Mouse (Mus musculus) inflammation-experienced regulatory T-cells, adult 6 months (primary cell): ENCODE measurements around the gene Kmt5a. TPM values are rescaled to one million over a fixed set of nuclear protein-coding genes. Genes with fewer than 3 reads are reported as not detected.

Source experiments
- ATAC-seq: one replicate; pipeline ENCODE4 v1.8.0; 2017
- polyA plus RNA-seq, 3 experiments: library from polyadenylated mRNA; unstranded; fragments of 100-300 nt; shearing (Covaris generic); gene quantifications; one replicate each; pipeline ENCODE4 v1.2.1; 2017

The Kmt5a gene
- 10 to 100 TPM; 19.3 to 33.6 (median 23.2) TPM for polyA plus RNA-seq

- peak; percentile 98 for ATAC-seq
Observed at GRCm38 (mm10) chr5:124439447-124440093, at the start of gene Kmt5a. Gene Kmt5a, plus strand, starts transcription at chr5:124439930.

DNA sequence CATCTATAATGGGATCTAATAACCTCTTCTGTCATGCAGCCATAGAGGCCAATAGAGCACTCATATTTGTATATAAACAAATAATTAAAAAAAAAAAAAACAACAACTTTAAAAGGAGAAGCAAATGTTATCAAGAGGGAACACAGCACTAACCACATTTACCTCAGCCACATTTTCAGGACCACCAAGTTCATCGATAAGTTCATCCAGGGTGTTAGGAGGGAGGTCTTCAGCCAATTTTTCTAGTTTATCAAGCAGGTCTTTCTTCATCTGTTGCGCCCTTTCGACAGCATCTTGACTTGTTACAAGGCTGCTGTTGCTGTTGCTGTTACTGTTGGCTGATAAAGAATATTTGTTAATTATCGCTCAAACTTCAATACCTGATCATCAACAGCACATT is 47.3 kb upstream of the Kmt5a start:
- no peak for ATAC-seq

GRCm38 (mm10) chr5:124393726-124394125 is 46.0 kb upstream of the Kmt5a start:
- no peak for ATAC-seq

GRCm38 (mm10) chr5:124410808-124411207 is 28.9 kb upstream of the Kmt5a start:
- ATAC-seq: no peak

- ATAC-seq: no peak
Observed at GRCm38 (mm10) chr5:124412163-124412562, 27.6 kb upstream of the Kmt5a start.

DNA sequence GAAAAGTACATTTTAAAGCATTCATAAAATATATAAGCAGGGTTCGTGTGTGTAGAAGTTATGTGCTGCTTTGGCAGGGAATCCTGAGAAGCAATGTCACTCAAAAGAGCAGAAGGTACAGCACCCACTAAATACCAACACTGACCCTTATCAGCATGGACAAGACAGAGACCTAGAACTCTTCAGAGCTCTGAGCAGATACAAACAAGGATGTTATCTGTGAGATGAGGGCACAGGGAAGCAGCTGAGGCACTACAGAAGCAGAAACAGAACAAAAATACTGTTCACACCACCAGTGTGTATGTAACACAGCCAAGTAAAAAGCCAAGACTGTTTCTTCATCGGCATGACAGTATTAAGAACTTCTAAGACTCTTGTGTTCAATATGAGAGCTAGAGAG is 20.8 kb upstream of the Kmt5a start:
- no peak for ATAC-seq

GRCm38 (mm10) chr5:124421786-124422185 is 17.9 kb upstream of the Kmt5a start:
- ATAC-seq: no peak

- peak; percentile 47 for ATAC-seq
Observed at GRCm38 (mm10) chr5:124424200-124424722, 15.5 kb upstream of the Kmt5a start.

- peak; percentile 15 for ATAC-seq
Observed at GRCm38 (mm10) chr5:124424723-124425411, 14.9 kb upstream of the Kmt5a start.

DNA sequence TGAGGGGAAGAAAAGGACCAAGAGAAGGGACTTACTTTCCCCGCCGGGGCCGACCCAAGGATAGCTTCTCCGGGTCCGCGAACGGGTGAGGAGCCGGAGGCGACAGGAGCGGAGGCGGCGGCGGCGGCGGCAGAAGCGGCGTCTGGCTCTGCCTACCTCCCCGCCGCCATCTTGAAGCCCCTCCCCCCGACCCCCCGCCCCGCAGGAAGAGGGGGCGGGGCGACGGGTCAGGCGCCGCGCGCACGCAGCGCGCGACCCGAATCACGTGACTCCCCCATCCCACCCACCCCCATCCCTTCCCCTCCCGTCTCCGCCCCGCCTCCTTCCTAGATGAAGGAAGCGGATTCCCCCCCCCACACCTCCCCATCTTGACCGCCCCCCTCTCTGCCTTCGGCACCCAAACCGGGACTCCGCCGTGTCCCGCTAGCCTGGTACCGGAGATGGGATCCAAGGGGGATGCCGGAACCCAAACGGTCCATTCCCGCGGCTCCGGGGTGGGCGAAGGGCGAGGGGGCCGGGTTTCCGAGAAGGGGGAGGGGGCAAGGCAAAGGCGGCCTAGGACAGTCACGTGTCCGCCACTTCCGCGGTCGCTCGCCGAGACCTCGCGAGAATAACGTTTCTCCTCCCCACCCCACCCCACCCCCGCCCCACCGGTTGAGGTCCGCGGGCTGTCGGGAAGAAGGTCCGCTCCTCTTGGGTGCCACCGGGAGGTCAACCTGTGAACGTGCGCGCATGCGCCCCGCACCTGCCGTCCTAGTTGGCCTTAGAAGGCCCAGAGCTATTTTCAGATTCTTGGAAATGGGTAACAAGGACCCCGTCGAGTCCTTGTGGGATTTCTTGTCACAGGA is 14.1 kb upstream of the Kmt5a start, which contains the start of gene Sbno1:
Sbno1 (minus strand) TSS at position 590 of the 848 bp plus-strand sequence.
- peak; percentile 79 for ATAC-seq

DNA sequence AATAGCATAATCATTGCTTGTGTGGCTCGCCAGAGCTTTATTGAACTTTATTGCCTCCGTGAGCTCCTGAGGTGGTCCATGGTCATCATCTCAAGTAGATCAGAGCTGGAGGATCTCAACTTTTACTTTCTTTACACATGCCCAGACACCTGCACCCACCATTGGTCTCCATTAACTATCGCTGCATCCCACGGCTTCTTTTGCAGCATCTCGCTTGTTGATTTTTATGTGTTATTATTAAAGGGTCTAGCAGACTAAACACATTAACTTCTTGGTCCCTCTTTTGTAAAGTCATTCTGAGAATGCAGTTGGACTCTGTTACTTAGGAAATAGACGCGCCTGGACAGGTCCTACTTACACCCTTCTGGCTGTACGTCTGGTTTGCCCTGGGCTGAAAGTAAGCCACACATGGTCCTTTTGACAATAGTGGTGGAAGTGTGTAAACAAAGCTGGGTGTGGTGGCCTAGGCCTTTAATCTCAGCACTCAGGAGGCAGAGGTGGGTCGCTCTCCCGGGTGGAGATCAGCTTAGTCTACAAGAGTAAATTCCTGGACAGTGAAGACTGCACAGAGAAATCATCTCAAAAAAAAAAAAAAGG is 13.2 kb upstream of the Kmt5a start:
- no peak for ATAC-seq

- peak; percentile 85 for ATAC-seq
Observed at GRCm38 (mm10) chr5:124432398-124433012, 7.2 kb upstream of the Kmt5a start.

DNA sequence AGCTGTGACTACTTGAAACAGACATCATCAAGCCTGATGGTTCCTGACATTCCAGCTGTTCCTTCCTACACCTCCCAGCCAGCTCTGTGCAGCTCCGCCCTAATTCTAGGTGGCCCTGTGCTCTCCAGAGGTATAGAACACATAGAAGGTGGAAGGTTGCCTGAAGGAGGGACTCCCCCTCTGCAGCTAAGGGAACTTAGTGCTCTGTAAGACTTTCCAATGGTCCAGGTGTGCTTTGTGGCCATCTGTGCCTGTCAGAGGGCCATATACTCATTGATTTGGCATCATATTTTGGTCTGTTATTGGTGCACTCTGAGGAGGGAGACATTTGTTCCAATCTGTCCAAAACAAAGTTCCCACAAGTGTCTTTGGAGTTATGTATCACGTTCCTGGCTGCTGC is 6.7 kb upstream of the Kmt5a start:
- ATAC-seq: no peak

GRCm38 (mm10) chr5:124438229-124438628 is 1.5 kb upstream of the Kmt5a start:
- no peak for ATAC-seq

- no peak for ATAC-seq
Observed at GRCm38 (mm10) chr5:124438746-124439145, 984 bp upstream of the Kmt5a start.

DNA sequence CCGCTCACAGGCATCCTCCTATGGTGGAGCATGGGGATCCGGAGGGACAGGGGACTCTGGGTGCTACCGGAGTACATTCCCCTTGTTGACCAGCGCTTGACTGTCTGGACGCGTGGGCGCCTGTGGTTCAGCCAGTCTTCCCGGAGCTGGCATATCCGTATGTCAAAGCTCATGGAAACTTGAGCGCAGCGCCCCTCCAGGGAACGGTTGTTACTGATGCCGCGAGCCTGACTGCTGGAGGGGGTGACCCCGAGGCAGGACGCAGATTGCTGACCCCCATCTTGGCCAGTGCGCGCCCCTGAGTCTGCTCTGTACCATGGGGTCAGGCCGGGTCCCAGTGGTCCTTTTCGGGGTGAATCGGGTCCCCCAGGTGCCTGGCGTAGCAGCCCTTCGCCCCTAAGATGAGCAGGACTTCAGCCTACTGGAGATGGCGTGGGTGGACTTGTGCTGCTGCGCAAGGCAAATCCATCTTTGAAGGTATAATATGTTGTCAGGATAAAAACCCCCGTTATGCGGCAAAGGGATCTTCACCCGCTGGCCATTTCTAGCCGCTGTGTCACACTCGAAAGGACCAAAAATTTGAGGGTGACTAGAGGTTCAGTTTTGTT is 468 bp downstream of the Kmt5a start:
- ATAC-seq: peak; percentile 54

DNA sequence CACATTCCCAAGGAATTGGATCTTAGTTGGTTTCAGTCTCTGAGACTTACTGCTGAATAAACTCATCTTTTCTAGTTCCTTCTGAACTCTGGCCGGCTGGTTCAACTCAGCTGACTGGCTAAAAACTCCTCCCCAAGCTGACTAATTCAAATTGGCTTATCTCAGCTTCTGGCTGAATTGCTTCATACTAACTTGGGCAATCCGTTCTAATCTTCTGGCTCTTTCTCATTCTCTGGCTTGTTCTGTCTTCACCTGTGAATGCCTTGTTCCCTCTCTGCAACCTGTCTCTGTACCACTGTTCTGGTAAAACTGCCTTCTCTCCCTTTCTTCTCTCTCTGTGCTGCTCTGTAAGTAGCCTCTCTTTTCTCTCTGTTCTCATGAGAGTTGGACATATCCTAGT is 2.9 kb downstream of the Kmt5a start:
- no peak for ATAC-seq

DNA sequence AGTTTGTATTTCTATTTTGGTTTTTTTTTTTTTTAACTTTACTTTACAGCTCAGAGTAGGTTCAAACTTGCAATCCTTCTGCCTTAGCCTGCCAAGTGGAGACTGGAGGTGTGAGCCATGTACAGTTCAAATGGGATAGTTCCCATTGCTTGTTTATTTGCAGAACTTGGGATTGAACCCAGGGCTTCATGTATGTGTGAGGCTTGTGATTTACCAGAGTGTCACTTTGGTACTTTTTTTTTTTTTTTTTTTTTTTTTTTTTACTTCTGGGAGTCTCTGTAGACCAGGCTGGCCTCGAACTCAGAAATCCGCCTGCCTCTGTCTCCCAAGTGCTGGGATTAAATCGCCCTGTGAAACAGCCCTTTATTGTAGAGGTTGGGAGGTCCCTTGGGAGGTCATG is 4.5 kb downstream of the Kmt5a start:
- no peak for ATAC-seq

DNA sequence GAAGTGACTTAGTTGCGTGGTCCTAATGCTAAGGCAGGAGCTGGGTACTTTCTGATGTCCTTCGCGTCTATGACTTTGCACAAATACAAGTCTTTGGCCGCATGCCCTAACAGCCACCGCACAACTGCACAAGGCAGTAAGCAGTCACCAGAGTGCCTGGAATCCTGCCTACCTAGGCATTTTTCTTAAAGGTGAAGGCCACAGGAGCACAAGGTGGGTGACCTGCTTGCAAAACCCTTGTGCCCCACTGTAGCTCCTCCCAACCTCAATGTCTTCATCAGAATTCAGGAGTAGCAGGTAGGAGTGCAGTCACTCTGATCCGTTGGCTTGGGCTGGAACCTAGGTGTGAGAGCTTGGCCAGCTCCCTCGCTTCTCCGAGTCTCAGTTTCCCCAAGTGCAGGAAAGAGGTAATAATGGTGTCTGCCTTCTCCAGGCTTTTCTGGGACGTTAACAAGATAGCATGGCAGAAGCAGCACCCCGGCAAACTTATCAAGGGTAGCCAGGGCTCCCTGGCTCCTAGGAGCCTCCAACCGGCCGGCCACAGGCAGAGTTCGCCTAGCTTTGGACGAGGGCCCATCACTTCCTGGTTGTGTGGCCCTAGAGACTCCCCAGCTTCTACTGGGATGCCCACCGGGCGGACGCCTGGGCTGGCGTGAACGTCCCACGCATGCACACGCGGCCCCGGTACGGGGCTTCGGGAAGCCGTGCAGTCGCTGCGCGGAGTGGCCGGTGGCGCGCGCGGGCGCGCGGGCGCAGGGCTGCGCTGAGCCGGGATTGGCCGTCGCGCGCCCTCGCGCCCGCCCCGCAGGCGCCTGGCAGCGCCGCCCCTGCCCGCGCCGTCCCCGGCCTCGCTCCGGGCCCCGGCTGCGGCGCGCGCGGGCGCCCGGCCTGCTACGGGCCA is 5.2 kb downstream of the Kmt5a start:
- peak; percentile 78 for ATAC-seq

DNA sequence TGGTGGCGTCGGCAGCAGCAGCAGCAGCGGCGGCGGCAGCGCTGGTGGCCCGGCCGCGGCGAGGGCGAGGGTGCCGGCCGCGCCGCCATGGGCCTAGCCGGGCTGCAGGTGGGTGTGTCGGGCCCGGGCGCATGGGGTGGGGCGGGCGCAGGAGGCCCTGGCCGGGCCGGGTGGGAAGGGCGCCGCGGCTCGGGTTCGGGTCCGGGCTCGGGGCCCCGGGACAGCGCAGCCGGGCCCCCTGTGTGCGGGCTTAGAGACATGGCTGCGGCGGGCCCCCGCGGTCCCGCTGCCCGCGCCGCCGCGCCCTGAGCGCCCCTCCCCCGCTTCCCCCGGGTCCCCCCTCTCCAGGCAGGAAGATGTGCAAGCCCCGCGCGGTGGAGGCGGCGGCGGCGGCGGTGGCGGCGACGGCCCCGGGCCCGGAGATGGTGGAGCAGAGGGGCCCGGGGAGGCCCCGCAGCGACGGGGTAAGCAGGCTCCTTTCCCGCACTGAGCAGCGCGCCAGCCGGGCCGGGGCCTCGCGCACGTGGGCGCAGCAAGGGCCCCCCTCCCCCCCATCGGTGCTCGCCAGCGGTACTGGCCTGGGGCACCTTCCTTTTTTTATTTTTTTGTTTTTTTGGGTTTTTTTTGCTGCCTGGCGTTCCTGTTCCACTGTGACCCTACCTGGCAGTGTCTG is 6.0 kb downstream of the Kmt5a start:
- ATAC-seq: peak; percentile 36
